In genomic region chr10:127346173-127346572, GRCm38 (mm10) we compare ENCODE assay signal across 44 mouse cellular contexts. TPM values are rescaled to one million over a fixed set of nuclear protein-coding genes. Genes with fewer than 3 reads are reported as not detected.
"Had no signal": no experiment of that assay in that cellular context is flagged by ENCODE, and none has a peak within 500 bp of the region (broad histone marks: within the 10 kb centered on the region; RNA-seq: fewer than 3 reads in every experiment).

No protein-coding gene starts in this region.

- H3K4me2 ChIP-seq: limb, embryonic 12.5 days; limb, embryonic 13.5 days; limb, embryonic 15.5 days; liver, embryonic 11.5 days; liver, embryonic 12.5 days; liver, embryonic 13.5 days; liver, embryonic 15.5 days; lung, embryonic 15.5 days; midbrain, embryonic 11.5 days; midbrain, embryonic 12.5 days; midbrain, embryonic 13.5 days; midbrain, embryonic 15.5 days; neural tube, embryonic 12.5 days had no signal

- H3K9ac ChIP-seq: limb, embryonic 12.5 days; limb, embryonic 13.5 days; limb, embryonic 15.5 days; liver, embryonic 12.5 days; liver, embryonic 13.5 days; liver, embryonic 14.5 days; liver, embryonic 15.5 days; liver, postnatal 0 days; lung, embryonic 15.5 days; midbrain, embryonic 12.5 days; midbrain, embryonic 13.5 days; midbrain, embryonic 15.5 days; neural tube, embryonic 12.5 days had no signal

- H3K36me3 ChIP-seq: limb, embryonic 10.5 days; limb, embryonic 12.5 days; limb, embryonic 13.5 days; limb, embryonic 15.5 days; liver, embryonic 12.5 days; liver, embryonic 13.5 days; liver, embryonic 15.5 days; lung, embryonic 15.5 days; midbrain, embryonic 10.5 days; midbrain, embryonic 12.5 days; midbrain, embryonic 13.5 days; midbrain, embryonic 15.5 days; neural tube, embryonic 12.5 days had no signal

- DNase-seq: left cerebral cortex, postnatal 4 days; liver; liver, embryonic 13.5 days; liver, postnatal 0 days; lung, adult 18-20 months; lung, adult 2 months; lung, postnatal 14 days; lung, postnatal 36 days; lung, postnatal 4 days; midbrain, embryonic 14.5 days had no signal

- H3K27me3 ChIP-seq: limb, embryonic 12.5 days; limb, embryonic 13.5 days; limb, embryonic 15.5 days had no signal

- H3K9me3 ChIP-seq: limb, embryonic 10.5 days; limb, embryonic 12.5 days; limb, embryonic 13.5 days; limb, embryonic 15.5 days; liver, embryonic 12.5 days; liver, embryonic 13.5 days; liver, embryonic 15.5 days; lung, embryonic 15.5 days; midbrain, embryonic 10.5 days; midbrain, embryonic 12.5 days; midbrain, embryonic 13.5 days; midbrain, embryonic 15.5 days; neural tube, embryonic 12.5 days had no signal

- ATAC-seq: liver, embryonic 12.5 days; liver, postnatal 0 days; lung, postnatal 0 days; midbrain, embryonic 13.5 days; midbrain, embryonic 15.5 days; midbrain, embryonic 16.5 days had no signal

- H3K4me3 ChIP-seq: limb, embryonic 10.5 days; limb, embryonic 12.5 days; limb, embryonic 13.5 days; limb, embryonic 15.5 days; liver, embryonic 12.5 days; liver, embryonic 13.5 days; liver, embryonic 15.5 days; lung, embryonic 15.5 days; megakaryocyte, embryonic 14.5 days; midbrain, embryonic 10.5 days; midbrain, embryonic 12.5 days; midbrain, embryonic 13.5 days; midbrain, embryonic 15.5 days; myocyte; neural tube, embryonic 12.5 days had no signal

- H3K27ac ChIP-seq: limb, embryonic 10.5 days; limb, embryonic 12.5 days; limb, embryonic 13.5 days; limb, embryonic 15.5 days; liver, embryonic 12.5 days; liver, embryonic 13.5 days; liver, embryonic 14.5 days; liver, embryonic 15.5 days; lung, embryonic 15.5 days; macrophage; midbrain, embryonic 10.5 days; midbrain, embryonic 12.5 days; midbrain, embryonic 13.5 days; midbrain, embryonic 15.5 days; neural tube, embryonic 12.5 days had no signal

RNA-seq across cellular contexts. Expression of gene Gli1, which starts 4.4 kb away (rescaled TPM):
- total RNA-seq: liver, adult 2 months; megakaryocyte progenitor cell, adult 5-6 weeks; megakaryocyte, adult 5-6 weeks; megakaryocyte-erythroid progenitor cell, adult 5-6 weeks; monocyte, adult 5-6 weeks had no signal
- polyA plus RNA-seq: macrophage had no signal

RNA-seq across cellular contexts. Expression of gene Inhbe, which starts 8.0 kb away (rescaled TPM):
- total RNA-seq: left cerebral cortex, postnatal 4 days; megakaryocyte-erythroid progenitor cell, adult 5-6 weeks; midbrain, postnatal 0 days; monocyte, adult 5-6 weeks had no signal
- polyA plus RNA-seq: limb, embryonic 14.5 days; lung, embryonic 15.5 days; lung, embryonic 16.5 days; lung, postnatal 0 days; macrophage; midbrain, embryonic 11.5 days; midbrain, embryonic 12.5 days; midbrain, embryonic 13.5 days; midbrain, postnatal 0 days; neural tube, embryonic 11.5 days; neural tube, embryonic 12.5 days had no signal

RNA-seq across cellular contexts. Expression of gene Inhbc, which starts 24.1 kb away (rescaled TPM):
- total RNA-seq: left cerebral cortex, adult 8-10 months; left cerebral cortex, postnatal 10 days; left cerebral cortex, postnatal 14 days; left cerebral cortex, postnatal 25 days; left cerebral cortex, postnatal 36 days; left cerebral cortex, postnatal 4 days; megakaryocyte progenitor cell, adult 5-6 weeks; megakaryocyte, adult 5-6 weeks; megakaryocyte-erythroid progenitor cell, adult 5-6 weeks; midbrain, postnatal 0 days; monocyte, adult 5-6 weeks had no signal
- polyA plus RNA-seq: limb, embryonic 12.5 days; limb, embryonic 13.5 days; limb, embryonic 14.5 days; limb, embryonic 15.5 days; lung, adult 2 months; lung, embryonic 16.5 days; lung, postnatal 0 days; macrophage; midbrain, embryonic 10.5 days; midbrain, embryonic 11.5 days; midbrain, embryonic 12.5 days; midbrain, embryonic 13.5 days; midbrain, embryonic 14.5 days; midbrain, embryonic 15.5 days; midbrain, embryonic 16.5 days; midbrain, postnatal 0 days; myocyte; neural tube, embryonic 11.5 days; neural tube, embryonic 12.5 days had no signal
